Mouse (Mus musculus) spleen, postnatal 36 days (tissue): Measurements from ENCODE around the gene Ier3.
A peak's percentile ranks its signal among the peaks of the same experiment; 100 is the strongest.

Experiments used
- DNase-seq, 2 experiments: peaks; one replicate each; pipeline ENCODE4 v3.0.0; 2022; ENCODE audit warnings: low spot score in 2 of 2, mixed read lengths in 1 of 2

The Ier3 gene

GRCm38 (mm10) chr17:35866911-35867890 lies 45.7 kb downstream of the Ier3 start:
- peak; percentile 81 for DNase-seq

- DNase-seq: peak; percentile 80
Observed at GRCm38 (mm10) chr17:35868165-35868820, 46.8 kb downstream of the Ier3 start.

GRCm38 (mm10) chr17:35868961-35869345 lies 47.5 kb downstream of the Ier3 start:
- DNase-seq: no peak

GRCm38 (mm10) chr17:35869346-35870067 lies 48.0 kb downstream of the Ier3 start:
- DNase-seq: peak; percentile 53 to 63

DNA sequence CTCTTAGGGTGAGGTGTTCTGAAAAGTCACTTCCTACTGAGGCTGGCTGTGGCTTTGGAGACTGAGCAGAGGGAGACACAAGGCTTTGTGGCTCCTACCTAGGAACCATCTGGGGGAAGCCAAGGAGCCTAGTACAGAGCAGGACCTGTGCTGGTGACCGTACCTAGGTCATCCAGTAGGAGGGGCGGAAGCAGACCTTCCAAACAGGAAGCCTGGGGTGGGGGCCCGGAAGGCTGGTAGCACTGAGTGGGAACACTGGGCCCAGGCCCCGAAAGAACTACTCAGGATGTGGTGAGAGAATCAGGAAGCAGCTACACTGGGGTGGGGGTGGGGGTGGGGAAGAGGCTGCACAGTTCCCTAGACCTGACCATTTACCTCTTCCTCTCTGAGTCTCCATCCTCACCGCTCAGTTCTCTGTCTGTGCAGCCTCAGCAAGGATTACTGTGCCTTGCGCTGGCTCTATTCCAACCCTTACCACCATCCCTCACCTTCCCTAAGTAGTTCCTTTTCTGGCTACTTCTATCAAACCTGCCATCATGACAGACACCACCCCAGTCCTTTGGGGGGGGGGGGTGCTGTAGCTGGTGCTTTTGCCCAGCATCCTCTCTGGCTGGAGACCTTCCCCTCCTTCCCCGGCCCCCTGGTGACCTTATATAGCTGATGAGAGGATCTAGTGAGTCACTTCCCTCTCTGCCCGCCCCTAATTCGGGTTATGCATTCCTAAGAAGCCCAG lies 48.8 kb downstream of the Ier3 start:
- peak; percentile 88 to 91 for DNase-seq

DNA sequence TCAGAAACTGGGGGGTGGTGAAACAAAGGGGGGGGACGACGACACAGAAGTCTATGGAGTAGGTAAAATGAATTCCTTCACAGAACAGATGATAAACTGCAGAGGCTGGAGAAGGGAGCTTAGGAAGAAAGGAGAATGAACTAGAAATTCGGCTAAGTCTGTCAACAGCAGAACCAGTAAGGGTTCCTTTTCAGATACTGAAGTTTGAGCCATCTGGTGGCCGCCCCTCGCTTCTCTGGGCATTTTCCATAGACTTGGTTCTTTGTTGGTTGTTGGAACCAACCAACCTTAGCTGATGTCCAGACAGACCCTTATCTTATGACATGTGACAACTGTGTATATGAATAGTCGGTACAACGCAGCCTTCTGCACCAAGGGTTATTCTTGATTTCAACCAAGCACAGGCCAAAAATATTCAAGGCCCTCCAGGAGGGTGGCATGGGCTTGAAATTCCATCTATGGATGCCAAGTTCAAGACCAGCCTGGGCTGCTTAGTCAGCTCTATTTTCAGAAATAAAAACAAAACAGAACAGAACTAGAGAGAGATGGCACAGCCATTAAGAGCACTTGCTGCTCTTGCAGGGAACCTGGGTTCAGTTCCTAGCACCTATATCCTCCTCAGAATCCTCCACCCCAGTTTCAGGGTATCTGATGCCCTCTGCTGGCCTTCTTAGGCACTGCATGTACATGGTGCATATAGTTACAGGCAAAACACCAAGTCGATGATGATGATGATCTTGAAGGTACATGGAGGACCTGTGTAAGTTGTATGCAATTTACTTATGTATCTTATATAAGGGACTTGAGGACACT lies 49.6 kb downstream of the Ier3 start:
- DNase-seq: no peak
